Mouse (Mus musculus) embryonic fibroblast, embryonic 13.5 days (primary cell): ENCODE data around the gene Cecr2. TPM values are rescaled to one million over a fixed set of nuclear protein-coding genes. Genes with fewer than 3 reads are reported as not detected.

Experiments used
- H3K27ac ChIP-seq: 2 replicates; pipeline ENCODE4 v1.5.1; 2012; ENCODE audit warnings: low read length, control low read depth, inconsistent platforms; ENCODE audit not compliant: insufficient read depth
- H3K4me1 ChIP-seq: 2 replicates; pipeline ENCODE4 v1.6.1; 2011; ENCODE audit warnings: low read length; ENCODE audit not compliant: control insufficient read depth, insufficient read depth
- H3K4me3 ChIP-seq: 2 replicates; pipeline ENCODE4 v1.5.1; 2011; ENCODE audit warnings: mild to moderate bottlenecking, control low read depth, low read length; ENCODE audit not compliant: insufficient read depth
- CTCF ChIP-seq: IDR thresholded peaks from 2 replicates; pipeline ENCODE4 v1.5.1; 2011; ENCODE audit warnings: mild to moderate bottlenecking, control low read depth, low read length, moderate library complexity, borderline replicate concordance; ENCODE audit not compliant: insufficient read depth
- POLR2A ChIP-seq: IDR thresholded peaks from 2 replicates; pipeline ENCODE4 v1.6.1; 2011; ENCODE audit warnings: low read depth, mild to moderate bottlenecking, control low read depth, low read length, moderate library complexity
- polyA plus RNA-seq: library from polyadenylated mRNA; stranded (reverse); fragments of >200 nt; gene quantifications from 2 replicates; pipeline ENCODE4 v1.2.4, GENCODE M21; 2011; ENCODE audit warnings: low read depth; ENCODE audit not compliant: missing spikeins, insufficient read length

The Cecr2 gene
- polyA plus RNA-seq, 1 experiment, result not detected

GRCm38 (mm10) chr6:120788068-120788607 lies 122.0 kb downstream of the Cecr2 start:
- TF ChIP-seq CTCF (no peak), POLR2A (no peak)
- H3K27ac ChIP-seq, result no peak overlapping the region
- H3K4me1 ChIP-seq, result no peaks in the 10 kb centered on the region
- H3K4me3 ChIP-seq, result no peak overlapping the region

- Histone ChIP-seq H3K4me3 (no peak overlapping the region), H3K4me1 (no peaks in the 10 kb centered on the region), H3K27ac (no peak overlapping the region)
- no peak for TF ChIP-seq CTCF
- no peak for TF ChIP-seq POLR2A
These were observed 122.7 kb downstream of the Cecr2 start for GRCm38 (mm10) chr6:120788904-120789303.

- no peak overlapping the region for H3K4me3 ChIP-seq
- H3K27ac ChIP-seq, result no peak overlapping the region
- TF ChIP-seq CTCF (no peak), POLR2A (no peak)
- no peaks in the 10 kb centered on the region for H3K4me1 ChIP-seq
These were observed 124.0 kb downstream of the Cecr2 start for GRCm38 (mm10) chr6:120790153-120790552.

- no peak overlapping the region for H3K4me3 ChIP-seq
- H3K27ac ChIP-seq, result no peak overlapping the region
- no peaks in the 10 kb centered on the region for H3K4me1 ChIP-seq
- no peak for TF ChIP-seq CTCF
- no peak for TF ChIP-seq POLR2A
These were observed 124.5 kb downstream of the Cecr2 start for GRCm38 (mm10) chr6:120790717-120791116.

DNA sequence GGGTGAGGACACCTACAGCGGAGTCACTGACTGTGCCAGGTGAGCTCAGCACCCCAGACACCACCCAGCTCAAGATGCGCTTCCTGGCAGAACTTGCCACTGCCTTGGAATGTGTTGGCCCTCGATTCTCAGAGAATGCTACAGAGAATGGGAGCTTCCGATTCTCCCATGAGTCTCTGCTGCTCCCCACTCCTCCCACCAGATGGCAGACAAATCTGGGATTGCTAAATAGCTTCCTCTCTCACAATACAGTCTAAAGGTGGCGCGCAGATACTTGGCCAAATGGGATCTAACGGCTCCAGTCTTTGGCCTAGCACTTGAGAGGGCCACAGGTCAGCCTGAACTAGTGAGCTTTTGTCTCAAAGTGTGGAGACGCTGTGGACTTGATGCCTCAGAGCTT lies 126.8 kb downstream of the Cecr2 start:
- no peaks in the 10 kb centered on the region for H3K4me1 ChIP-seq
- TF ChIP-seq POLR2A, result no peak
- no peak for TF ChIP-seq CTCF
- H3K27ac ChIP-seq, result no peak overlapping the region
- no peak overlapping the region for H3K4me3 ChIP-seq

- Histone ChIP-seq H3K27ac (no peak overlapping the region), H3K4me3 (no peak overlapping the region), H3K4me1 (no peaks in the 10 kb centered on the region)
- TF ChIP-seq POLR2A, result no peak
- TF ChIP-seq CTCF, result no peak
These were observed 129.4 kb downstream of the Cecr2 start for GRCm38 (mm10) chr6:120795422-120796086.

GRCm38 (mm10) chr6:120796111-120796510 lies 129.9 kb downstream of the Cecr2 start:
- TF ChIP-seq CTCF (no peak), POLR2A (no peak)
- H3K4me3 ChIP-seq, result no peak overlapping the region
- H3K27ac ChIP-seq, result no peak overlapping the region
- no peaks in the 10 kb centered on the region for H3K4me1 ChIP-seq

GRCm38 (mm10) chr6:120798019-120798418 lies 131.8 kb downstream of the Cecr2 start:
- H3K27ac ChIP-seq, result no peak overlapping the region
- H3K4me3 ChIP-seq, result no peak overlapping the region
- no peaks in the 10 kb centered on the region for H3K4me1 ChIP-seq
- TF ChIP-seq POLR2A (no peak), CTCF (no peak)

- no peak for TF ChIP-seq POLR2A
- Histone ChIP-seq H3K4me1 (no peaks in the 10 kb centered on the region), H3K27ac (no peak overlapping the region), H3K4me3 (no peak overlapping the region)
These were observed 132.7 kb downstream of the Cecr2 start for GRCm38 (mm10) chr6:120798905-120799304.

DNA sequence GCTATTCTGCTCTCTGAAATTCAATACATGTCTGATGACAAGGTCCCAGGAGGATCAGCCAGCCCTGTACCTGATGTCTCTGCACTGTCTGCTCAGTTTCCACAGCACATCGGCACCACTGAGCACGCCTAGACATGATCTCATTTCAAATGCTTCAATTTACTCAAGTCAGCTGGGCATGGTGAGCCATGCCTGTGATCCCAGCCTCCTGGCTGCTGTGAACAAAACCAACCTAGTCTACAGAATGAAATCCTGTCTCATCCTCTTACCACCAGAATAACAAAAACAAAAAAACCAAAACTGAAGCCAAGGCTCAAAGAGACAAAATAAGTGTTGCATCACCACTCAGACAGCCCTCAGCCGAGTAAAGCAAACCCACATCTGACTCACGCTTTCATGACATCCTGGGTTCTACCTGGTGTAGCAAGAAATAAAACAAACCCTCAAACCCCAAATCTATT lies 133.4 kb downstream of the Cecr2 start:
- Histone ChIP-seq H3K4me1 (no peaks in the 10 kb centered on the region), H3K4me3 (no peak overlapping the region), H3K27ac (no peak overlapping the region)
- no peak for TF ChIP-seq CTCF
- no peak for TF ChIP-seq POLR2A

- no peak overlapping the region for H3K4me3 ChIP-seq
- H3K4me1 ChIP-seq, result no peaks in the 10 kb centered on the region
- TF ChIP-seq CTCF (no peak), POLR2A (no peak)
- H3K27ac ChIP-seq, result no peak overlapping the region
These were observed 141.0 kb downstream of the Cecr2 start for GRCm38 (mm10) chr6:120806999-120807737.
